Mouse (Mus musculus): ENCODE results near the gene H2al2a. TPM values are rescaled to one million over a fixed set of nuclear protein-coding genes. Genes with fewer than 3 reads are reported as not detected.

H2al2a gene
- total and polyA plus RNA-seq, 2 experiments from 2014 or later = not detected

GRCm38 (mm10) chr2:18032538-18032895 lies 35.8 kb upstream of the H2al2a start:
- 0 out of 2 replicates have a peak, but pooled peaks cover 6% of the 10 kb centered on the region for H3K4me1 ChIP-seq (ENCODE audit: insufficient read depth)
- 63% methylated on average over 5 of the region's 5 CpGs for WGBS
- H3K27me3 ChIP-seq (ENCODE audit: insufficient read depth, low read length) = no peaks in the 10 kb centered on the region
- DNase-seq (peak; percentile 44), ATAC-seq (no peak)
- peak overlapping the region; percentile 88; the same call in 1 of the 2 replicates for H3K4me2 ChIP-seq (ENCODE audit: low read depth)
- H3K36me3 ChIP-seq (ENCODE audit: insufficient read depth) = no peaks in the 10 kb centered on the region
- no peak overlapping the region for H3K4me3 ChIP-seq (ENCODE audit: low read depth, low read length)
- no peak overlapping the region for H3K9ac ChIP-seq
- TF ChIP-seq CTCF (IDR thresholded peaks at IDR 0.05; ENCODE audit: low read depth) = no peak
- H3K9me3 ChIP-seq (ENCODE audit: low read length) = no peaks in the 10 kb centered on the region
- H3K27ac ChIP-seq (ENCODE audit: low read depth, low read length) = no peak overlapping the region

GRCm38 (mm10) chr2:18031831-18032537 lies 35.2 kb upstream of the H2al2a start:
- Histone ChIP-seq H3K4me3 (ENCODE audit: low read depth, low read length) (peak overlapping the region; percentile 39), H3K4me1 (ENCODE audit: insufficient read depth) (peaks cover 6% of the 10 kb centered on the region; the same call in 1 of the 2 replicates), H3K36me3 (ENCODE audit: insufficient read depth) (no peaks in the 10 kb centered on the region), H3K9me3 (ENCODE audit: low read length) (no peaks in the 10 kb centered on the region), H3K4me2 (ENCODE audit: low read depth) (peak overlapping the region; percentile 88), H3K27ac (ENCODE audit: low read depth, low read length) (no peak overlapping the region), H3K9ac (peak overlapping the region; percentile 76), H3K27me3 (ENCODE audit: insufficient read depth, low read length) (no peaks in the 10 kb centered on the region)
- 8% methylated on average over 34 of the region's 34 CpGs for WGBS
- DNase-seq (peak; percentile 79), ATAC-seq (no peak)
- no peak for TF ChIP-seq CTCF (IDR thresholded peaks at IDR 0.05; ENCODE audit: low read depth)

- Histone ChIP-seq H3K27ac (ENCODE audit: low read depth, low read length) (no peak overlapping the region), H3K9me3 (ENCODE audit: low read length) (no peaks in the 10 kb centered on the region), H3K36me3 (ENCODE audit: insufficient read depth) (no peaks in the 10 kb centered on the region), H3K9ac (peak overlapping the region; percentile 76), H3K4me3 (ENCODE audit: low read depth, low read length) (peak overlapping the region; percentile 39), H3K4me2 (ENCODE audit: low read depth) (peak overlapping the region; percentile 88), H3K4me1 (ENCODE audit: insufficient read depth) (peaks cover 12% of the 10 kb centered on the region), H3K27me3 (ENCODE audit: insufficient read depth, low read length) (no peaks in the 10 kb centered on the region)
- DNase-seq (peak; percentile 85), ATAC-seq (no peak)
- WGBS = 12% methylated on average over 26 of the region's 26 CpGs
- TF ChIP-seq CTCF (IDR thresholded peaks at IDR 0.05; ENCODE audit: low read depth) = no peak
Measured at GRCm38 (mm10) chr2:18031271-18031821, 34.6 kb upstream of the H2al2a start.

GRCm38 (mm10) chr2:18030581-18030980 lies 33.8 kb upstream of the H2al2a start:
- Histone ChIP-seq H3K36me3 (ENCODE audit: insufficient read depth) (no peaks in the 10 kb centered on the region), H3K9ac (no peak overlapping the region), H3K27ac (ENCODE audit: low read depth, low read length) (no peak overlapping the region), H3K9me3 (ENCODE audit: low read length) (no peaks in the 10 kb centered on the region), H3K4me3 (ENCODE audit: low read depth, low read length) (no peak overlapping the region), H3K4me1 (ENCODE audit: insufficient read depth) (peaks cover 20% of the 10 kb centered on the region), H3K4me2 (ENCODE audit: low read depth) (no peak overlapping the region), H3K27me3 (ENCODE audit: insufficient read depth, low read length) (no peaks in the 10 kb centered on the region)
- ATAC-seq = no peak
- WGBS = 58% methylated on average over 8 of the region's 8 CpGs
- no peak for TF ChIP-seq CTCF (IDR thresholded peaks at IDR 0.05; ENCODE audit: low read depth)
- peak; percentile 68 for DNase-seq

- no peak overlapping the region for H3K9ac ChIP-seq
- ATAC-seq (no peak), DNase-seq (peak; percentile 51)
- peaks cover 20% of the 10 kb centered on the region for H3K4me1 ChIP-seq (ENCODE audit: insufficient read depth)
- H3K4me2 ChIP-seq (ENCODE audit: low read depth) = no peak overlapping the region
- H3K9me3 ChIP-seq (ENCODE audit: low read length) = no peaks in the 10 kb centered on the region
- no peak overlapping the region for H3K27ac ChIP-seq (ENCODE audit: low read depth, low read length)
- no peaks in the 10 kb centered on the region for H3K27me3 ChIP-seq (ENCODE audit: insufficient read depth, low read length)
- no peaks in the 10 kb centered on the region for H3K36me3 ChIP-seq (ENCODE audit: insufficient read depth)
- TF ChIP-seq CTCF (IDR thresholded peaks at IDR 0.05; ENCODE audit: low read depth) = no peak
- 65% methylated on average over 7 of the region's 7 CpGs for WGBS
- H3K4me3 ChIP-seq (ENCODE audit: low read depth, low read length) = no peak overlapping the region
Measured at GRCm38 (mm10) chr2:18029656-18030055, 32.9 kb upstream of the H2al2a start.

GRCm38 (mm10) chr2:18028140-18029021 lies 31.6 kb upstream of the H2al2a start:
- TF ChIP-seq CTCF (IDR thresholded peaks at IDR 0.05; ENCODE audit: low read depth) = no peak

More at GRCm38 (mm10) chr2:18028140-18029021, 31.6 kb upstream of the H2al2a start:
- peak; percentile 84 for DNase-seq
- ATAC-seq = peak; percentile 36
- H3K4me1 ChIP-seq (ENCODE audit: insufficient read depth) = peaks cover 20% of the 10 kb centered on the region
- peak overlapping the region; percentile 60 for H3K4me3 ChIP-seq (ENCODE audit: low read depth, low read length)
- H3K27ac ChIP-seq (ENCODE audit: low read depth, low read length) = peak overlapping the region; percentile 89
- peak overlapping the region; percentile 82 for H3K9ac ChIP-seq
- H3K4me2 ChIP-seq (ENCODE audit: low read depth) = peak overlapping the region; percentile 98
- H3K9me3 ChIP-seq (ENCODE audit: low read length) = no peaks in the 10 kb centered on the region
- no peaks in the 10 kb centered on the region for H3K36me3 ChIP-seq (ENCODE audit: insufficient read depth)
- H3K27me3 ChIP-seq (ENCODE audit: insufficient read depth, low read length) = no peaks in the 10 kb centered on the region
- 3% methylated on average over 61 of the region's 61 CpGs for WGBS

All from forebrain, postnatal 0 days (tissue).